Mouse (Mus musculus): ENCODE results near the gene Ush1g.

Gene Ush1g

GRCm38 (mm10) chr11:115270148-115270861 is 51.5 kb downstream of the Ush1g start:
- ATAC-seq (ENCODE audit: low TSS enrichment), result peak; percentile 66

GRCm38 (mm10) chr11:115269330-115270066 is 52.3 kb downstream of the Ush1g start:
- no peak for ATAC-seq (ENCODE audit: low TSS enrichment)

GRCm38 (mm10) chr11:115267958-115268357 is 53.9 kb downstream of the Ush1g start:
- ATAC-seq (ENCODE audit: low TSS enrichment), result no peak

- no peak for ATAC-seq (ENCODE audit: low TSS enrichment)
These were observed 54.6 kb downstream of the Ush1g start, which contains the start of gene Grin2c for GRCm38 (mm10) chr11:115267061-115267883. Gene Grin2c, minus strand, starts transcription at chr11:115267243.

- ATAC-seq (ENCODE audit: low TSS enrichment), result no peak
These were observed 55.5 kb downstream of the Ush1g start for GRCm38 (mm10) chr11:115266400-115266778.

- no peak for ATAC-seq (ENCODE audit: low TSS enrichment)
These were observed 56.0 kb downstream of the Ush1g start for GRCm38 (mm10) chr11:115265771-115266399.

Measured in frontal cortex, adult (tissue).